Mouse (Mus musculus) layer of hippocampus, postnatal 10 days (tissue): ENCODE results near the gene Map2k5. TPM values are rescaled to one million over a fixed set of nuclear protein-coding genes. Genes with fewer than 3 reads are reported as not detected.

Experiments
- DNase-seq, 2 experiments: peaks; one replicate each; pipeline ENCODE4 v3.0.0; 2021; ENCODE audit warnings: low spot score in 2 of 2
- total RNA-seq, 2 experiments: library from RNA; stranded (reverse); gene quantifications; 2 replicates each; pipeline ENCODE4 v1.2.3; 2021

Map2k5 gene
- total RNA-seq, 2 experiments from 2014 or later = 34.6 to 36.2 TPM

DNA sequence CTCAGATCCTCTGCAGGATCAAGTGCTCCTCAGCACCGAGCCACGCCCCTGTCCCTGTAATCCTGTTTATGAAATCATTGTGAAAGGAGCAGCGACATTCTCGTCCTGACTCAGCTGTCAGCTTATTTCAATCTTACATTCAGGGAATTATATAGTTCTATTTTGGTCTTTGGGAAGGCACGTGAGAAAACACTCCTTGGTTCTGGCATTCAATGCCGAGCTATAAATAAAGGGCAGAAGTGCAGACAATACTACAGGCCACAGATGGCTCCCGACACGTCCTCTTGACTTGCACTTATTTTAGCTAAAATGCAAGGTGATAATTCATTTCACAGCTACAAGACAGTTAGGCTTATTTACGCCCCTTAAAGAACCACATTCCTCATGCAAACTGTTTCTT, 182.9 kb downstream of the Map2k5 start:
- DNase-seq = no peak

DNA sequence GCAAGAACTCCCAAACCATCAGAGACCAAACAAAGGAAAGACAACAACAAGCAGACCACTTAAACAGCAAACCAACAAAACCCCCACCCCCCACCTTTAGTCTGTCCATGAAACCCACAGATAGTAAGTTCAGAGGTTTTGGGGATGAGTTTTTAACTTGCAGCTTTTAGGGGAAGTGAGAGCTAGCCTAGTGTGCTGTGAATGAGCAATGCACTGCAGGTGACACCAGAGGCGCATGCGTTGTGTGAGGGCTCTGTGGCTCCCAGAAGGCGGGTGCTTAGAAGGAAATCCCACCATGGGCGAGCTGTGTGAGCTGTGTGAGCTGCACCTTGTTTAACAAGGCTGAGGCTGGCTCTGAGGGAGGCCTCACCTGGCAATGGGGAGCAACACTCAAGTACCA, 184.9 kb downstream of the Map2k5 start:
- DNase-seq = no peak

DNA sequence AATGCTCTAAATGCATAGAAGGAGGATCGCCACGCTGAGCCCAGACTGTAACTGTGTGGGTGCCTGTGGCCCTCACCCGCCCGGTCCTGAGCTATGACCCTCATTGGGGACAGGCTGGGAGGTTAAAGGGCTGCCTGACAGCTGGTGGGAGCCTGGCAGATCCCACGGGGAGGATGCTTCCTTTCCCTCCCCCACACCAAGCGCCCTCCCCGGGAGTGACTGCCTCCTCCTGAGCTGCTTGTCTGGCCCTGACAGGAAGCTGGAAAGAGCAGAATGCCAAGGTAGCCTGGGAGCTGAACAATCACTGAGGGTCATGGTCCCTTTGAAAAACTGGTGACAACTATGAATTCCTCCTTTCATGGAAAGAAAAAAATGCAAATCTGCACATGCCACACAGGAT, 190.4 kb downstream of the Map2k5 start:
- DNase-seq = no peak

DNA sequence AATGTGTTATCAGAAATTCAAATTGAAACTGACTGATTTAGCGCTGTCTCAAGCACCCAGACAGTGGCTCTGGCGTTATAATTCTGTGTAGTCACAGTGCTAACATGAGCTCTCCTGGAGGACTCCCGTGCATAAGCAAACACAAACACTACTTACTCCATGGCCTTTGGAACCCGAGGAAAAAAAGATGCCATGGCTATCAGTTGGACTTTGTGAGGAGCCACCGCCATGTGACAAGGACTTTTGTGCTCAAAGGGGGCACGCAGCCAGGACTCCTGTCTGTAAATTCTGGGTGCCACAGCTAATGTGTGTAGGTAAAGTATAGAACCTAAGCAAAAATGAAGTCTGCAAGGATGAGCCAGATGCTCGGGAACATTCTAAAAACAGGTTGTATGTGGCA, 192.5 kb downstream of the Map2k5 start:
- no peak for DNase-seq

DNA sequence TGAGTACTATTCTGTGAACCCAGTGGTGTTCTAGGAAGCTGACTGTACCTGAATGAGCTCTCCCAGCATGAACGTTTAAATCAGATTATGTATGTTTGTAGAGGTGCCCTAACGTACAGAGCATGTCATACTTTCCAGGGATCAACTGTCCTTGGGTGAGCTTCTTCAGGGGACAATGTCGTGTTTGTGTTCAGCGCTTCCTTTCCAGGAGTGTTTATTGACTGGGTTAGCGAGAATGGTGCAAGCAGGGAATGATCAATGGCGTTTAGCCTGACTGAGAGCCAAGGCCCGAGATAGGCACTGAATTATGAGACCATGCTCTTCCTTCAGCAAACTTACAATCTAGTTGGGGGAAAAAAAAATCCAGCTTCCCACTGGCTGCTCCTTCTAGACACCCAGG, 193.8 kb downstream of the Map2k5 start:
- no peak for DNase-seq

DNA sequence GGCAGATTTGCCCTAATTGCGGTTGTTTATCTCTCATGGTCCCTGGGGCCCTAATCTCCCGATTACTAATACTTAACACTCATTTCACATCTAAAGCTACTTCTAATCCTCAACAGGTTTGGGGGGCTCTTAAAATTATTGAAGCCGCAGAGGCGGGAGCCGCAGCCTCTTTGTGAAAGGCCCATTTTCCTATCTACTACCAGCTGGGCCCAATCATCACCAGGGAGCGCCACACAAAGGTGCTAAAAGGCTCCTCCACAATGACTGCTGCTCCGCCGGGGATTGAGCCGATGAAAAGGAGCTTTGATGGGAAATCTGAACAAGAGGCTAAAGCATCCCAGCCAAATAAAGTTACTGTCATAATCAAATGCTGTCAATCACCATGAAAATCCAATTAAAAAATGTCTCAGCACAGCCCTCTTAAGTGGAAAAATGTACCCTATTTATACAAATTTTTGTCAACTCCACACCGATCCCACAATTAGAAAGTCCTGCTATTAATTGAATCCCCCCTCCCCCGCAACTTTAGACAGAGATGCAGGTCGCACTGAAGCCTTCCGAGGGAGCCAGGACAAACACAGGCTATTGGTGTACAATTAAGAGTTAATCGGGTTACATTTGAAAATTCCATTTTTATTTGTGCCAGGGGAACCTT, 195.3 kb downstream of the Map2k5 start:
- peak; percentile 13 to 39 for DNase-seq

DNA sequence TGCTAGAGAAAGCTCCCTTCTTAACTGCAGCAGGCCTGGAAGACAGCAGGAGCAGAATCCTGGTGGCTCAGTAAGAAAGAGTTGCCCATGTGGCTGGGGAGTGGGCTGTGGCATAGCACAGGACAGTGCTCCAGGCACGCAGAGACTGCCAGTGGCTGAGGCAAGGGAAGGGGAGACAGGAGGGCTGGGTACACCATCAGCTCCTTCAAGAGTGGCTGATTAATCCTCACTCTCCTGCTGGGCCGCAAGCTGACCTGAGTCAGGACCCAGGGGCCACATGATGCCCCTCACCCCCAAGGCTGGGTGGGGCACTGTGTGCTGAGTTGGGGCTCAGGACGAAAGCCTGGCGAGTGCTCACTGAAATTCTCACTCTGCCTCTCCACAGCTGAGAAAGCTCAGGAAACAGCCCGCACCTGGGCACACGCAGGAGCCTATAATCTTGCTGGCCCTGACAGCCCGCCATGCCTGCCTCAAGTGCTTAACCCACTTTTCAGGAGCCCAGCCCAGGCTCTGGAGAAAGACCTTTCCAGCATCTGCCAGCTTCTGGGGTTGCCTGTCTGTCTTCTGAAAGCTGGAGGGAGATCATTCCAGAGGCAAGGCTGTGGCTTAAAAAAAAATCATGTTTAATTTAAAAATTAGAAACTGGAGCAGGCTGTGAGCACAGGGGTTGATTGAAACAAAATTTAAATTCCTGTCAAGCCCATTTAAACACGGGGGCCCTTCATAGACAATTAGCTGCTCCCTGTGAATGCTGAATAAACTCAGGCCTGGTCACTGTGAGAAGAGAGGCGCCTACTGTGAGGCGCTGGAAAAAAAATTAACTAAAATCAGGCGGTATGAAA, 196.1 kb downstream of the Map2k5 start:
- DNase-seq = no peak

DNA sequence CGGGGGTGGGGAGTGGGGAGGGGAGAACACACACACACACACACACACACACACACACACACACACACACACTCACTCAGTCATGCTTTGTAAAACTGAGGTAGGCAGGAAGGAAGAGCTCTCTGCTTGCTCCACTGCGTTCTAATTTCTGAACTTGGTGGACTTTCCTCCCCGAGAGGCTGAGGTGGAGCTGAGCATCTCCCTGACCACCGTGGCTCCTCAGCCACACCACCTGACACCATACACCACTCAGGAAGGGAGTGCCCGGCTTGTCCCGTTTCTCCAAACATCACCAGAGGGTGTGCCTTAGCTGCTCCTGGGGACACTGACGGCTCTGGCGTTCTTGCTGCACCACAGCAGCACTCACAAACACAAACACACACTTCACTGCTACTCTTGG, 199.4 kb downstream of the Map2k5 start:
- DNase-seq = no peak

DNA sequence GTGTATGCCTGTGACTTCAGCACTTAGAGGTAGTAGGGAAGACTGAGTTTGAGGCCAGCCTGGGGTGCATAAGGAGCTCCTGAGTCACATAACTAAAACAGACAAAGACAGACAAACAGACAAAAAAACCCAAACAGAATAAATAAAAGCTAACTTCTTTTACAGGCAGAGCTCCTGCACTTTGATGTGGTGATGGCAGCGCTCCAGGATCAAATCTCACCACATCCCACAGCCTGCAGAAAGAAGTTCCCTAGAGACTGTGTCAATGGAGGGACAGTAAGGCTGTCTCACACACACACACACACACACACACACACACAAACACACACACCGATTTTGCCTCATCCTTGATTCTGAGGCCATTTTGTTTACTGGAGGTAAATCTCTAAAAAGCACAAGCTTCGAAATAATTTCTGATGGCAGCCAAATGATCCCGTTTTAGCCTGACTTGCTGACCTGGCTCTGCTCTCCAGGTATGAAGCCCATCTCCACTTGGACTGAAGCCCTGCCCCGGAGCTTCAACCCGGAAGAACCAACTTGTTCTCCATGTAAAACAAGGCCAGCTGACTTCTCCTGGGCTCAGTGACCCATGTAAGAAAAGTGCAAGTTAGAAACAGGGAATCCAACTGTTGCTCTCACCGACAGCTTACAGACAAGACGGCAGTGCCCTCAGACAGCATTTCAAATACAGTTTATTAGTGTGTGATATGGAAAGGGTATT, 203.5 kb downstream of the Map2k5 start:
- DNase-seq = no peak

DNA sequence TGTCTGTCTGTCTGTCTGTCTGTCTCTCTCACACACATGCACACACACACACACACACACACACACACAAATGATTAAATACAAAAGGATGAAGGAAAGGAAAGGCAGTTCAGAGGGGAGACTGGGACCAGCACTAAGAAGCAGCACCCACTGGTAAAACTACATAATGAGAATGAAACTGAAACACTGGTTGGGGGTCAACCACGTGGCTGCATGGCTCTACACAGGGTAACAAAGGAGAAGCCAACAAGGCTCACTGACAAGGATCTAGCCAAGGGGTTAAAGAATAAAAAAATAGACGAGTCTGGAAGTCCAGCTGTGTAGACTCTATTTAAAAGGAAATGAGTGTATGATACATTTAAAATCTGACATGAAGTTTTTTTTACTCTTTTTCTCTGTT, 205.8 kb downstream of the Map2k5 start:
- DNase-seq = no peak

DNA sequence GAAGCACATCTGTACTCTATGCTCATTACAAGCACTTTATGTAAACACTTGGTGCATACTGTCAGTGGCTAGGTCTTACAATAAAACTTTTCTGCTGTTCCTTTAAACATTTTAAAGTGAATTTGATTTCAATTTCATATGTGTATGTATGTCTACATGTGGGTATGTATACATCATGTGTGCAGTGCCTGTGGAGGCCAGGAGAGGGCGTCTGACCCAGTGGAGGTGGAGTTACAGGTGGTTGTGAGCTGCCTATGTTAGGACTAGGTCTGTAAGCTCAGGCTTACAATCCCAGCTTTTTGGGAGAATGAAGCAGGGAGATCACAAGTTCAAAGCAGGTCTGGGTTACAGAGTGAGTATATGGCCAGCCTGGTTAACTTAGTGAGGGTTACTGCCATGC, 208.6 kb downstream of the Map2k5 start:
- no peak for DNase-seq

DNA sequence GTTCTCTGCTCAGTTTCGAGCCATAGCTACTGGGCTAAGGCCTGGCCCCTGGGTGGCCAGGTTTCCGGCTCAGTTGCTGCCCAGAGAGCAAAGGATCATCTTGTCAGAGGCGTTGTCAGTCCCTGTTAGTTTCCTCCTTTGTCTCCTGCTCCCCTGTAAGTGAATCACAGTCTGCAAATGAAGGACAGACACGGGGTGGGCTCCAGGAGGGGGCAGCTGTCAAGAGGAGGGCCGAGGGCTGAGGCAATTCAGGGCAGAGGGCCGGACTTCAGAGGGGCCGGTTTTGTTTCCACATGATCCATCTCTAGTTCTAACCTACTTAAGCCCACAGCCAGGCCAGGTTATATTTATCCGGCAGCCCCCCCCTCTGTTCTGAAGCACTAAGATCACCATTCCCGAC, 212.6 kb downstream of the Map2k5 start:
- no peak for DNase-seq

DNA sequence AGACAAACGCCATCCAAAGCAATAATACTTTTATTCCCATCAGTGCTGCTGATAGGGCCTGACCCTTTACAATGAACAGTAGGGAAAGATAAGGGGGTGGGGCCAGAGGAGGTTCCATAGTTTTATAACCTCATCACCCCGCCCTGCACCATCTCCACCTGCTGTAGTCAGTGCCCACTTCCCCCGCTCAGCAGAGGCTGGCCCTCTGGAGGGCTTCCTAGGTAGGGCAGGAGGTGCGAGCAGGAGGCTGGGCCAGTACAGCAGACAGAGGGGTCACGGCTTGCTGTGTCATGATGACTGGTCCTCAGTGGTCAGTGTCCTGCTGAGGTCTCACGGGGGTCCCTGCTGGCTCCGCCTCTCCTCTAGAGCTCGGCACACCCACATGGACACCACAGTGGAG, 213.9 kb downstream of the Map2k5 start:
- DNase-seq = no peak

DNA sequence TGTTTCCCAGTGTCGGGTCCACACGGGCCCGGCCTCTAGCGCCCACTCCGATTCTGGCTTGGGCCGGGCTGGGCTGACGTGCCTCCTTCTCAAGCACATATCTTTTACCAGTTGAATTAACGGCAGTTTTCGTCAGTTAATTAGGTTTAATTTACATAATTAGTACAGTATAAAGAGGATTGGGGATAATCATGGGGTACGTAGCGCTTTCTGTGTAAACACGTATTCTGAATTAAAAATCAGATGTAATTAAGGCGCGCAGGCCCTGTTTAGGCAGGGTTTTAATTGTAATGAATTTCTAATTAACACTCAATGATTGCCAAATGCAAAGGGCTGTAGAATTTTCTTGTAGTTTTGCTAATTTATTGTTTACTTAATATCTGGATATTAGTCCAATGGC, 225.8 kb downstream of the Map2k5 start:
- DNase-seq = no peak

DNA sequence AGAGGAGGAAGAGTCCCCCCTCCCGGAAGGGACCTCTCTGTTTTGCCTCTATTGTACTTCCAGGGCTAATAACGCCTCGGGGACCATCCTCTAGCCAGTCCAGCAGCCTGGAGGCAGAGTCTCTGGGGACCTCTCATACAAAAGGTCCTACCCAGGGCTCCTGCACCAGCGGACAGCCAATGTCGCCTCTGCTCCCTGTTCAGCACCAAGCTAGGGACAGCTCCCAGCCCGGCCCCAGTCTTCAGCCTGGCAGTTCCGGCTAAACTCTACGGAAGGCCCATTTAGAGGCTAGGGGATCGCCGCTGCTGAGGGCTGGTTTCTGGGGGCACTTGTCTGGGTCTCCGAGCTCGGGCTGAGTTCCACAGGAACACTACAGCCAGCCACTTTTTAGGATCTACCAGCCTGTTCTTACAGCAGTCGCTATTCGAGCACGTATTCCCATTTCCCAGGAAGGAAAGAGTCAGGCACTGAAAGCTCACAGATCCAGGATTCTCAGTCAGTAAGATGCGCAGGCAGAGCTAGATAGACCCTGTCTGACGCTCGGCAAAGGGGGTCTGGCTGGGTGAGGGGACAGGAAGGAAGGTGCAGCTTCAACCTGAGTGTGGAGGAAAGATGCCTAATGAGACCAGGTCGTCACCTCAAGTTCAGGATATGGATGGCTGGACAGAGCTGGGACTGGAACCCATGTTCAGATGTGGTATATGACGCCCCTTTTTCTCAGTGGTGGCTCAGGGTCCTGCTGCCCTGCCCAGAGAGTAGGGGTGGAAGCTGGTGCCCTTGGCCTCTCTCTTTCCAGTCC, 226.4 kb downstream of the Map2k5 start:
- DNase-seq = peak; percentile 69 to 76

DNA sequence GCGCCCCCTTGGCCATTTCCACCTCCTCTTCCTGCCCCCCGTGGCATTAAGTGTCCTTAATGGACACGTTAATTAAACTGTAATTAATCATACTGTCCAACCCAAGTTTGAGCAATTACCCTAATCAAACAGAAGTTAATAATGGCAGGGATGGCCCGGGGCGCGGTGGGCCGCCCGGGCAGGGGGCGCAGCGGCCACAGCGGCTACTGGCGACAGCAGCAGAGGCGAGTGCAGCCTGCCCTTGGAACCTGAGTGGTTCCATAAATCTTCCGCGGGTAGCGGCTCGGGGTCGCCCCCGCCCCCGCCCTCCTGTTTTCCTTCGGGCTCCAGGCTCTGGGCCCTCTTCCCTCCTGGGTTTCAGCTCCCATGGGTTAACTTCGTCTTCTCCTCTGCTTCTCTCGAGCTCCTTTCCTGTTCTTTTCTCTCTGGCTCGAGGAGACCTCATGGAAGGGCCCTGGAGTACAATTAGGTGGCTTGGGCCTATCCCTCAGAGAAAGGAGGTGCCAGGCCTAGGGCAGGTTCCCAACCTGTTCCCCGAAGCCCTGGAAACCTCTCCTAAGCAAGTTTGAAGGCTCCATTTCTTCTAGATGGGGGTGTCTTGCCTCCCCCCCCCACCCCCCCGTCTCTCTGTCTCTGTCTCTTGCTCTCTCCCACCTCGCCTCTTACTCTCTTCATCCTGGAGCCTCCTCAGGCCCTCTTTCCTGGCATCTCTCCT, 227.5 kb downstream of the Map2k5 start:
- DNase-seq = no peak

DNA sequence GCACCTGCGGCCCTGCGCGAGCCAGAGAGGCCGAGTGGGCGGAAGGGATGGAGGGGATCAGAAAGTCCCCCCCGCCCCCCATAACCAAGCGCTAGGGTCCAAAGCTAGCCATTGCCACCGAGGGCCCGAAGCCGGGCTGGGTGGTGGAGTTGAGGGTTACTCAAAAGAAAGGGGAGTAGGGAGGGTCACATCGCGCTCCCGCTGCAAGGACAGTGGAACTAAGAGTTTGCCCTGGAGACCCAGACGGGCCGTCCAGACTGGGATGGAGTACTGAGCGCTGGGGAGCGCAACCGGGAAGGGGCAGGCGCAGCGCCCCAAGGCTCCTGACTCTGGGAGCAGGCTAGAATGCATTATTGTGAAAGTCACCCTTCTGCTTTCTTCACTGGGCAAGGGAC, 228.3 kb downstream of the Map2k5 start:
- no peak for DNase-seq

DNA sequence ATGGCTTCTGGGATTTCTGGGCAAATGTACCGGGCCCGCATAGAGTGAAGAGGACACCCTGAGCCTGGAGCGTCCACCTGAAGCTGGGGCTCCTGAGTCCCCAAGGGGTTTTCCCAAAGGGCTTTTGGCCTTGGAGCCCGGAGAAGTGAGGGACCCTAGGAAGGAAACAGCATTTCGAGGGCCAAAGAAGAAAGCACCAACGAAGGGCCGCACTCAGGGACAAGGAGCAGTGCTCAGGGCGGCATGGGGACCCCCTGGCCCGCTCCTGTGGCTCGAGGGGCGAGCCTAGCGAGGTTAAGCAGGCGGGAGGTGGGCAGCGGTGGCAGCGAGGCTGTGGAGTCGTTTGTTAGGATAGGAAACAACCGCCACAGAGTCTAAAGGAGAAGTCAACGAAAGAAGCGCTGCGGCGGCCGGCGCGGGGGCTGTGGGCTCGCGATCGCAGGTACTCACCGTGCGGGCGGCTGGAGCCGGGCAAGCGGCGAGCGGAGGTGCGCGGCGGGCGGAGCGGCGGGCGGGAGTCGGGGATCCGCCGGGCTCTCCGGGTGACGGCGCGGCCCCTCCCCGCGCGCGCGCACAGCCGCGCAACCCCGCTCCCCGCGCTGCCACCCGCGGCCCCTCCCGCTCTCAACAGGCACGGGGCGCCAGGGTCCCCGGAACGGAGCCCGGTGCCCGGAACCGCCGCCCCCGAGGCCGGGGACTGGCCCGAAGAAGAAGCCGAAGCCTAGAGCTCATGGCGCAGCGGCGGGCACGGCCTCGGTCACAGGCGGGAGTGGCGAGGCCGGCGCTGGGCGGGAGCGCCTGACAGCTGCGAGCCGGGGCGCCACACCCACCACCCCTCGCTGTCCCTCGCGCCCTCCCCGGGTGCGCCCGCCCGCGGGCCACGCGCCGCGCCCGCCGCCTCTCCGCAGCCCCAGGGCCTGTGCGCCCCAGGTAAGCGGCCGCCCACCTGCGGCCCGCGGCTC, 229.0 kb downstream of the Map2k5 start, which contains the start of gene Skor1:
TSS of gene Skor1 (minus strand) at position 552 of the 962 bp plus-strand sequence.
- DNase-seq = no peak

DNA sequence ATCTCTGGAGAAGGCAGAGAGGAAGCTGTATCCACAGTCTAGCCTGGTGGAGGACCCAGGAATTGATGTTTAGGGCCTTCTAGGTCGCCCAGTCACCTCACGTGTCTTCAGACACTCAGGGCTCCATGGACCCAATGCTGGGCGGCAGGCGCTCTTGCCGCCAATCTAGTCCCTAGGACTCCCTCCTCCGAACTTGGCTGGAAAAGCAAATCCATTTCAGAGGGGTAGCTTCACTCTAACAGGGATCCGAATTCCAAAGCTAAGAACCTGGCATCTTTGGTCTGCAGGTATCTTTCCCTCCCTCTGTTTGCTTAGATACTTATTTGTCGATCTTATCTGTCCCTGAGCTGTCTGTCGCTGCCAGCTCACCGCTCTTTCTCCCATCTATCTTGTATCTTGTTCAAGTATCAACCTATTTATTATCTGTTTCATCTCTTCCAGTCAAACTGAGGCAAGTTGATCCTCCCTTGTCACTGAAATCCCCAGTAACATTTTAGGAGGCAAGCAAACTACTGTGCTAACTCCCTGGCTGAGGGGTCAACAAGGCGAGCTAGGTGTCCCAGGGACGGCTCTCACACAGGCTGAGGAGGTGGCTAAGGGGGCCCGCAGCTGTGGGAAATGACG, 229.8 kb downstream of the Map2k5 start:
- DNase-seq = no peak
